Mouse (Mus musculus): ENCODE results near the gene Slc2a8.

DNA sequence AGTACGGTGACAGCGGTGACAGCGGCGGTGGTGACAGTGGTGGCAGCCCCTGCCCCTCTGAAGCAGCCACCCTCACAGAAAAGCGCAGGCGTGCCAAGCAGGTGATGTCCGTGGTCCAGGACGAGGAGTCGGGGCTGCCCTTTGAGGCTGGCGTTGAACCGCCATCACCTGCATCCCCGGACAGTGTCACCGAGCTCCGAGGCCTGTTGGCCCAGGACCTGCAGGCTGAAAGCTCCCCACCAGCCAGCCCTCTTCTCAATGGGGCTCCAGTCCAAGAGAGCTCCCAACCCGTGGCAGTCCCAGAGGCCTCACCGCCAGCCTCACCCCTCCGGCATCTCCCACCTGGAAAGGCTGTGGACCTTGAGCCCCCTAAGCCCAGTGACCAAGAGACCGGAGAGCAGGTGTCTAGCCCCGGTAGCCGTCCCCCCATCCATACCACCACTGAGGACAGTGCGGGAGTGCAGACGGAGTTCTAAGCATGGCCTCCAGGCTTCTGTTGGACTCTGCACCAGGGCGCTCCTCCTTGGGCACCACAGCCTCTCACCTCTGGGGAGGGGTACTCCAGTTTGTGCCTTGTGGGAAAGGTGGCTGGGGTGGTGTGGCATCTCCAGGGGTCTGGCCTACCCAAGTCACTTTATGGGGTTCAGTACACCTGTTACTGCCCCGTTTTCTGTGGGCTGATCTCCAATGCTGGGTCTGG lies 58.2 kb downstream of the Slc2a8 start:
- no peak for TF ChIP-seq CTCF (IDR thresholded peaks at IDR 0.05; ENCODE audit: borderline replicate concordance, control insufficient read depth, extremely low read depth, insufficient read depth, low read length, poor library complexity)
- no peak for TF ChIP-seq POLR2A (IDR thresholded peaks at IDR 0.05; ENCODE audit: control insufficient read depth, extremely low read depth, insufficient read depth, low read length, poor library complexity)
